Mouse (Mus musculus): ENCODE measurements around the gene Enc1. TPM values are rescaled to one million over a fixed set of nuclear protein-coding genes. Genes with fewer than 3 reads are reported as not detected.

Gene Enc1
- polyA plus RNA-seq, 1 experiment, result 4.4 TPM

DNA sequence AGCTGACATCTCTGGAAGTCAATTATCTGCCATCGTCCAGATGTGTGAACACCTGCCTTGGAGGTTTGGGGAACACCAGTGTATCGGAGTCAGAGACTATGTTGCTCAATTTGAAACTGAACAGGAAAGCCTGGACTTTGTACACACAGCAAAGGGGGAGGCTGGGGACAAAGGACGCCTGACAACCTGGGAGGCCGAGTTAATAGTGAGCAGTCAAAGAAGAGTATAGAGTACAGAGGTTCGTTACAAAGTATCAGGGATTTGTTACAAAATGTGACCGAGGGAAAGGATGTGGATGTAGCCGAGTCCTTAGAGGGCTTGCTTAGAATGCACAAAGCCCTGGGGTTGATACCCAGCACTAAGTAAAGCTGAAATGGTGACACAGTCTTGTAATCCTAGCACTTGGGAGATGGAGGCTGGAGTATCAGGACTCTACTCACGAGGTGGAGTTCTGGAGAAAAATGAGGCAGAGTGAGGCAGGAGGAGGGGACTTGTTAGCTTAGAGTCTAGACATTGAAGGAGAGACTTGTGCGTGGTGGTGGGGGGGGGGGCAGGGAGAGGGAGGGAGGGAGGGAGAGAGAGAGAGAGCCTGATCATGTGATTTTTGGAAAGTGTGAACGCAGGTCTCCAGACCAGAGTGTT lies 16.4 kb upstream of the Enc1 start:
- Histone ChIP-seq H3K27me3 (ENCODE audit: control insufficient read depth, insufficient read depth, low read length) (no peaks in the 10 kb centered on the region), H3K4me3 (ENCODE audit: extremely low read depth, insufficient read depth, insufficient read length) (no peak overlapping the region), H3K27ac (ENCODE audit: insufficient read depth, low read length) (no peak overlapping the region), H3K4me1 (ENCODE audit: control insufficient read depth, insufficient read depth, insufficient read length) (no peaks in the 10 kb centered on the region), H3K36me3 (ENCODE audit: control insufficient read depth, insufficient read depth, low read length) (no peaks in the 10 kb centered on the region)
- no peak for TF ChIP-seq CTCF (IDR thresholded peaks at IDR 0.05; ENCODE audit: extremely low read depth, insufficient read depth, insufficient read length, insufficient replicate concordance)
- DNase-seq (ENCODE audit: low read depth in 1 of 2, low spot score in 2 of 2), result no peak
- 87% methylated on average over 10 of the region's 10 CpGs for WGBS

GRCm38 (mm10) chr13:97225130-97225529 lies 15.8 kb upstream of the Enc1 start:
- Histone ChIP-seq H3K27me3 (ENCODE audit: control insufficient read depth, insufficient read depth, low read length) (no peaks in the 10 kb centered on the region), H3K36me3 (ENCODE audit: control insufficient read depth, insufficient read depth, low read length) (no peaks in the 10 kb centered on the region), H3K4me1 (ENCODE audit: control insufficient read depth, insufficient read depth, insufficient read length) (no peaks in the 10 kb centered on the region), H3K27ac (ENCODE audit: insufficient read depth, low read length) (no peak overlapping the region), H3K4me3 (ENCODE audit: extremely low read depth, insufficient read depth, insufficient read length) (no peak overlapping the region)
- no peak for DNase-seq (ENCODE audit: low read depth in 1 of 2, low spot score in 2 of 2)
- TF ChIP-seq CTCF (IDR thresholded peaks at IDR 0.05; ENCODE audit: extremely low read depth, insufficient read depth, insufficient read length, insufficient replicate concordance), result no peak
- TF ChIP-seq POLR2A (IDR thresholded peaks at IDR 0.05; ENCODE audit: low read depth, low read length), result no peak
- WGBS, result 79% methylated on average over 17 of the region's 17 CpGs

DNA sequence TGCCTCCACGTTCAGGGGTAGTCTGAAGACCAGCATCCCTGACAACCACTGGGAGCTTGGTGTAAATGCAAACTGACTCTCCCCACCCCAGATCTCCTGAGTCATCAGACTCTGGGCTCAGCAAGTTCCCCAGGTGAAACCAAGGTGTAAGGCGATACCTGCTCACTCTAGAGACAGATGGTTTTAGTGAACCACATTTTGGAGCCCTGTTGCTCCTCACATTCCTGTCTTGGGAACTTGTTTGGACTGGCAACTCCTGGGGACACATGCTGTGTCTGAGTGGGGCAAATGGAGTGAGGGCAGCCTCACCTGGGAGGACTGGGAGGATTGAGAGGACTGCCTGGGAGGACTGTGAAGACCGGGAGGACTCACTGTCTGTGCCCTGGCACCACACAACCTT lies 13.1 kb upstream of the Enc1 start:
- H3K4me1 ChIP-seq (ENCODE audit: control insufficient read depth, insufficient read depth, insufficient read length), result no peaks in the 10 kb centered on the region
- H3K27ac ChIP-seq (ENCODE audit: insufficient read depth, low read length), result no peak overlapping the region
- H3K4me3 ChIP-seq (ENCODE audit: extremely low read depth, insufficient read depth, insufficient read length), result no peak overlapping the region
- TF ChIP-seq CTCF (IDR thresholded peaks at IDR 0.05; ENCODE audit: extremely low read depth, insufficient read depth, insufficient read length, insufficient replicate concordance) (no peak), POLR2A (IDR thresholded peaks at IDR 0.05; ENCODE audit: low read depth, low read length) (no peak)
- 93% methylated on average over 3 of the region's 3 CpGs for WGBS
- DNase-seq (ENCODE audit: low read depth in 1 of 2, low spot score in 2 of 2), result no peak
- no peaks in the 10 kb centered on the region for H3K27me3 ChIP-seq (ENCODE audit: control insufficient read depth, insufficient read depth, low read length)
- H3K36me3 ChIP-seq (ENCODE audit: control insufficient read depth, insufficient read depth, low read length), result no peaks in the 10 kb centered on the region

- Histone ChIP-seq H3K4me3 (ENCODE audit: extremely low read depth, insufficient read depth, insufficient read length) (no peak overlapping the region), H3K27me3 (ENCODE audit: control insufficient read depth, insufficient read depth, low read length) (no peaks in the 10 kb centered on the region), H3K27ac (ENCODE audit: insufficient read depth, low read length) (no peak overlapping the region), H3K4me1 (ENCODE audit: control insufficient read depth, insufficient read depth, insufficient read length) (no peaks in the 10 kb centered on the region), H3K36me3 (ENCODE audit: control insufficient read depth, insufficient read depth, low read length) (no peaks in the 10 kb centered on the region)
- WGBS, result 89% methylated on average over 3 of the region's 3 CpGs
- DNase-seq (ENCODE audit: low read depth in 1 of 2, low spot score in 2 of 2), result no peak
- TF ChIP-seq POLR2A (IDR thresholded peaks at IDR 0.05; ENCODE audit: low read depth, low read length) (no peak), CTCF (IDR thresholded peaks at IDR 0.05; ENCODE audit: extremely low read depth, insufficient read depth, insufficient read length, insufficient replicate concordance) (no peak)
These were observed 10.8 kb upstream of the Enc1 start for GRCm38 (mm10) chr13:97230101-97230500.

- no peaks in the 10 kb centered on the region for H3K4me1 ChIP-seq (ENCODE audit: control insufficient read depth, insufficient read depth, insufficient read length)
- H3K27me3 ChIP-seq (ENCODE audit: control insufficient read depth, insufficient read depth, low read length), result no peaks in the 10 kb centered on the region
- H3K36me3 ChIP-seq (ENCODE audit: control insufficient read depth, insufficient read depth, low read length), result no peaks in the 10 kb centered on the region
- TF ChIP-seq POLR2A (IDR thresholded peaks at IDR 0.05; ENCODE audit: low read depth, low read length), result no peak
- no peak for TF ChIP-seq CTCF (IDR thresholded peaks at IDR 0.05; ENCODE audit: extremely low read depth, insufficient read depth, insufficient read length, insufficient replicate concordance)
- H3K4me3 ChIP-seq (ENCODE audit: extremely low read depth, insufficient read depth, insufficient read length), result no peak overlapping the region
- H3K27ac ChIP-seq (ENCODE audit: insufficient read depth, low read length), result no peak overlapping the region
- 79% methylated on average over 2 of the region's 2 CpGs for WGBS
- no peak for DNase-seq (ENCODE audit: low read depth in 1 of 2, low spot score in 2 of 2)
These were observed 7.8 kb upstream of the Enc1 start for GRCm38 (mm10) chr13:97233092-97233491.

- WGBS, result 20% methylated on average over 17 of the region's 17 CpGs
- Histone ChIP-seq H3K4me1 (ENCODE audit: control insufficient read depth, insufficient read depth, insufficient read length) (no peaks in the 10 kb centered on the region; the same call in 1 of the 2 replicates), H3K27me3 (ENCODE audit: control insufficient read depth, insufficient read depth, low read length) (no peaks in the 10 kb centered on the region), H3K4me3 (ENCODE audit: extremely low read depth, insufficient read depth, insufficient read length) (no peak overlapping the region), H3K36me3 (ENCODE audit: control insufficient read depth, insufficient read depth, low read length) (no peaks in the 10 kb centered on the region), H3K27ac (ENCODE audit: insufficient read depth, low read length) (no peak overlapping the region)
- TF ChIP-seq CTCF (IDR thresholded peaks at IDR 0.05; ENCODE audit: extremely low read depth, insufficient read depth, insufficient read length, insufficient replicate concordance), result peak; percentile 68; the same call in 1 of the 2 replicates
- TF ChIP-seq POLR2A (IDR thresholded peaks at IDR 0.05; ENCODE audit: low read depth, low read length), result no peak
- DNase-seq (ENCODE audit: low read depth in 1 of 2, low spot score in 2 of 2), result peak; percentile 68 to 83
These were observed 6.0 kb upstream of the Enc1 start for GRCm38 (mm10) chr13:97234785-97235417.

- no peaks in the 10 kb centered on the region for H3K27me3 ChIP-seq (ENCODE audit: control insufficient read depth, insufficient read depth, low read length)
- H3K27ac ChIP-seq (ENCODE audit: insufficient read depth, low read length), result no peak overlapping the region
- no peaks in the 10 kb centered on the region for H3K36me3 ChIP-seq (ENCODE audit: control insufficient read depth, insufficient read depth, low read length)
- no peak for DNase-seq (ENCODE audit: low read depth in 1 of 2, low spot score in 2 of 2)
- 92% methylated on average over 6 of the region's 6 CpGs for WGBS
- no peaks in the 10 kb centered on the region; the same call in 1 of the 2 replicates for H3K4me1 ChIP-seq (ENCODE audit: control insufficient read depth, insufficient read depth, insufficient read length)
- H3K4me3 ChIP-seq (ENCODE audit: extremely low read depth, insufficient read depth, insufficient read length), result no peak overlapping the region
- TF ChIP-seq POLR2A (IDR thresholded peaks at IDR 0.05; ENCODE audit: low read depth, low read length) (no peak), CTCF (IDR thresholded peaks at IDR 0.05; ENCODE audit: extremely low read depth, insufficient read depth, insufficient read length, insufficient replicate concordance) (no peak)
These were observed 5.0 kb upstream of the Enc1 start for GRCm38 (mm10) chr13:97235911-97236310.

Data from spleen, adult 2 months (tissue).